Mouse (Mus musculus): ENCODE measurements around the gene Cryga. TPM values are rescaled to one million over a fixed set of nuclear protein-coding genes. Genes with fewer than 3 reads are reported as not detected.
"Not testable (repeated sequence)": the region's sequence is repeated elsewhere in the genome, so short reads cannot be mapped to it uniquely, and the experiment has no call there.

Gene Cryga
- total RNA-seq, 2 experiments from 2014 or later = not detected

GRCm38 (mm10) chr1:65107654-65108279, 4.6 kb upstream of the Cryga start:
- no peak for ATAC-seq (replicated peaks; ENCODE audit: low FRiP score, poor library complexity, severe bottlenecking)

GRCm38 (mm10) chr1:65096953-65097352, 6.2 kb downstream of the Cryga start:
- ATAC-seq (replicated peaks; ENCODE audit: low FRiP score, poor library complexity, severe bottlenecking) = no peak

DNA sequence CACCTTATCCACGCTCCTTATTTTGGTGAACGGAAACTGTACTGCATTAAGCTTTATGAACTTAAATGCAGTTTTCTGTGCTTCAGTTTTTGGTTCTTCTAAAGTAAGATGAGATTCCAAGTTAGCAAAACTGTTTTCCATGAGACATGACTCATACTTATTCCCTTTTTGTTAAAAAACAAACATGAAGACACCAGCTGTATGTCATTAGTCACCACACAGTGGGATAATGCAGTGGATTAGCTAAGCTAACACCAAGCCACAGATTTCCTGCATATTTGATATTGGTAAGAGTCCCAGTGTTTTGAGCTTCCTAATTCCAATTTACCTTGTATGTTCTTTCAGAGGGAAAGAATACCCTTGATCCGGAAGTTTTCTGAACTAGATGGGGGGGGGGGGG, 11.6 kb downstream of the Cryga start:
- ATAC-seq (replicated peaks; ENCODE audit: low FRiP score, poor library complexity, severe bottlenecking) = no peak

DNA sequence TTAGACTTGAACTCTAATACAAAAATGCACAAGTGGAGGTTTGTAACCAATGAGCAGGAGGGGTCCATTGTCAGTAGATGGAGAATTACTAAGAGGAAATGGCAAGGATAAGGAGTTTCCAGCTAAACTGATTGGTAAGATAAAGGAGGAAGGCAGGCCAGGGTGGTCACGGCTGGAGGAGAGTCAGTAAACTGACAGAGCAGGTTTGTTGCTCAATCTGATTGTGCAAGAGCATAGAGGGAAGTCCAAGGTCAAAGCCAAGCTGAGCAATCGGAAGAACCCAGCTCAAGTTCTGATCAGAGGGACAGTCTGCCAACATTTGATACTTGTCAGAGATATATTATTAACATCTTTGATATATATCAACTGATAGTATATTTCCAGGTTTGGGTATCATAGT, 12.8 kb downstream of the Cryga start:
- ATAC-seq (replicated peaks; ENCODE audit: low FRiP score, poor library complexity, severe bottlenecking) = no peak

DNA sequence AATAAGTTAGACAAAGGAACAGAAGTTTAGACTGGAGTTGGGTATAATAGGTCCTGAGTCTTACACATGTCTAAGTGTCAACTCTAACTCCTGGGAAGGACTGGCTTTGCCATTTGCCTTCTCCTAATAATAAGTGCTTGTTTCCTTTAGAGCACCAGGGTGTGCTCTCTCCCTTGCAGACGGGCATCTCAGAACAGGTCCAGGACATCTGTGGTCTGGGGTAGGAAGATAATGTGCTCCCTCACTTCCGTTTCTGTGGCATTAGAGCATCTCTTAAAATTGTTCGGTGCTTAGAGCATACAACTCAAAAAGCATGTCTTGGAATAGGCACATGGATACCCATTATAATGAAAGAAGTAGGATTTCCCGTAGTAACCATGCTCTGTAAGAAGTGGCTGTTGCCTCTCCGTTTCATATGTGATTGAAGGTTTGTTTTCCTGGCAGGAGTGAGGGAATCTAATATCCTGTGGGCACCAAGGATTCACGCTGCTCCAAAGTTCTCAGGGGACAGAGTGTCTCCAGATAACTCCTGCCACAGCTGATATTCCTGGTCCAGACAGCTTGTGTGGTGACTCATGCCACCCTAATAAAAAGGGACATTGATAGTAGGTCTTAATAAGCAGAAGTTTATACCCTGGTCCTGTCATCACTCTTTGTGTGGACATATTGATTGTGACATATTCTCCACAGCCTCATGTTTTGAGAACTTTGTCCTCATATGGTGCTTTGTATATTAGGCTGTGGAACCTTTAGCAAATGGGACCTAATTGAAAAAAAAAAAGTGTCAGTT, 14.4 kb downstream of the Cryga start:
- ATAC-seq (replicated peaks; ENCODE audit: low FRiP score, poor library complexity, severe bottlenecking) = no peak

GRCm38 (mm10) chr1:65082188-65082587, 21.0 kb downstream of the Cryga start, which contains the start of gene Crygb:
TSS of gene Crygb (minus strand) at chr1:65082288.
- ATAC-seq (replicated peaks; ENCODE audit: low FRiP score, poor library complexity, severe bottlenecking) = no peak

GRCm38 (mm10) chr1:65075607-65076006, 27.6 kb downstream of the Cryga start:
- no peak for ATAC-seq (replicated peaks; ENCODE audit: low FRiP score, poor library complexity, severe bottlenecking)

GRCm38 (mm10) chr1:65073589-65073988, 29.6 kb downstream of the Cryga start, which contains the start of gene Crygc:
TSS of gene Crygc (minus strand) at chr1:65073689.
- ATAC-seq (replicated peaks; ENCODE audit: low FRiP score, poor library complexity, severe bottlenecking) = no peak

- ATAC-seq (replicated peaks; ENCODE audit: low FRiP score, poor library complexity, severe bottlenecking) = no peak
Measured at GRCm38 (mm10) chr1:65067842-65068241, 35.3 kb downstream of the Cryga start.

DNA sequence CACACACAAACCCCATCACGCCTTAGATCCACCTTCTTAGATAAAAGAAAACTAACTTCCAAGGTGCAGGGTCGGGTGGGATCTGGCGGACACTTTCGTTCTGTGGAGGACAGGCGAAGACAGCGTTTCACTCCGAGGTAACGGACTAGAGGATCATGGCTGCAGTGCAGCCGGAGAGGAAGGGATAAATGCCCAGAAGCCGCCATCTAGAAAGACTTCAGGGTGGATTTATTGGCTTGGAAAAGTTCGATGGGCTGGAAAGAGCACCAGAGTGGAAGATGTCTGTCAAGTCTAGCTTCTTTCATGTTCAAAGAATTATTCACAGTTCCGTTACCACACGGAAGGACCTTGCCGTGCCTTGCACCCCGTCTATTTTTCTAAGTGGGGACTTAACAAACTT, 39.0 kb downstream of the Cryga start:
- ATAC-seq (replicated peaks; ENCODE audit: low FRiP score, poor library complexity, severe bottlenecking) = no peak

- no peak for ATAC-seq (replicated peaks; ENCODE audit: low FRiP score, poor library complexity, severe bottlenecking)
Measured at GRCm38 (mm10) chr1:65063352-65063751, 39.8 kb downstream of the Cryga start, which contains the start of gene Crygd. TSS of gene Crygd (minus strand) at chr1:65063452.

GRCm38 (mm10) chr1:65052140-65052539, 51.0 kb downstream of the Cryga start:
- ATAC-seq (replicated peaks; ENCODE audit: low FRiP score, poor library complexity, severe bottlenecking) = no peak

- ATAC-seq (replicated peaks; ENCODE audit: low FRiP score, poor library complexity, severe bottlenecking) = no peak
Measured at GRCm38 (mm10) chr1:65051696-65052095, 51.5 kb downstream of the Cryga start.

DNA sequence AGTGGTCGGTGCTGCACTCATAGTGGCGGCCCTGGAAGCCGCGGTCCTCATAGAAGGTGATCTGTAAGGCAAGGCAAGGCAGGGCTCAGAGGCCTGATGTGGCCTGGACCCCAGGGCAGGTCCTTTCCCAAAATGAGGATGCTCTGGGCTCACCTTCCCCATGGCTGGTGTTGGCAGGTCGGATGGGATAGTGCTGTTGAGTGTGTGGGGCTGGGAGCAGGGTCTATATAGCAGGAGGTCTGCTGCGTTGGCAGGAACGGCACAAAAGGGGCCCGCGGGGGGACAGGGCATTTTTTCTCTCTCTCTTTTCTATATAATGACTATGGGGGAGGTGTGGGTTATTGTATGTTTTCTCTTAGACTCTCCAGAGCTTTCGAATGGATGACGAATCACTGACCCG, 52.2 kb downstream of the Cryga start, which contains the start of gene Cryge:
Gene Cryge (minus strand): TSS at position 198 of the 400 bp plus-strand sequence.
- ATAC-seq (replicated peaks; ENCODE audit: low FRiP score, poor library complexity, severe bottlenecking) = not testable (repeated sequence)

Other genes starting within 250 kb of the Cryga start
- 6.5 and 7.5 TPM in 2 replicates for gene Plekhm3, start 146.5 kb downstream of the Cryga start, total RNA-seq (2015; ENCODE audit: low replicate concordance)
- 3.7 and 7.4 TPM in 2 replicates for gene Plekhm3, start 146.5 kb downstream of the Cryga start, total RNA-seq (2017; ENCODE audit: low replicate concordance)
- gene Akr1cl, start 70.6 kb downstream of the Cryga start, total RNA-seq (2015; ENCODE audit: low replicate concordance) = not detected in 2 replicates
- not detected in 2 replicates for gene Akr1cl, start 70.6 kb downstream of the Cryga start, total RNA-seq (2017; ENCODE audit: low replicate concordance)
- gene Cryge, start 52.2 kb downstream of the Cryga start, total RNA-seq (2015; ENCODE audit: low replicate concordance) = not detected in 2 replicates
- gene Cryge, start 52.2 kb downstream of the Cryga start, total RNA-seq (2017; ENCODE audit: low replicate concordance) = not detected in 2 replicates
- not detected in 2 replicates for gene Crygd, start 39.9 kb downstream of the Cryga start, total RNA-seq (2015; ENCODE audit: low replicate concordance)
- not detected in 2 replicates for gene Crygd, start 39.9 kb downstream of the Cryga start, total RNA-seq (2017; ENCODE audit: low replicate concordance)
- gene Crygc, start 29.7 kb downstream of the Cryga start, total RNA-seq (2015; ENCODE audit: low replicate concordance) = not detected in 2 replicates
- gene Crygc, start 29.7 kb downstream of the Cryga start, total RNA-seq (2017; ENCODE audit: low replicate concordance) = not detected in 2 replicates
- gene Crygb, start 21.1 kb downstream of the Cryga start, total RNA-seq (2015; ENCODE audit: low replicate concordance) = not detected in 2 replicates
- gene Crygb, start 21.1 kb downstream of the Cryga start, total RNA-seq (2017; ENCODE audit: low replicate concordance) = not detected in 2 replicates
- gene Gm28845, start 16.2 kb upstream of the Cryga start, total RNA-seq (2015; ENCODE audit: low replicate concordance) = not detected in 2 replicates
- gene Gm28845, start 16.2 kb upstream of the Cryga start, total RNA-seq (2017; ENCODE audit: low replicate concordance) = 1.3 TPM in 1 of 2 replicates, not detected in the other
- 1.7 TPM in 1 of 2 replicates, not detected in the other for gene D630023F18Rik, start 19.8 kb upstream of the Cryga start, total RNA-seq (2015; ENCODE audit: low replicate concordance)
- not detected in 2 replicates for gene D630023F18Rik, start 19.8 kb upstream of the Cryga start, total RNA-seq (2017; ENCODE audit: low replicate concordance)
- 22.4 and 30.6 TPM in 2 replicates for gene Idh1, start 83.1 kb upstream of the Cryga start, total RNA-seq (2015; ENCODE audit: low replicate concordance)
- 37.5 and 40.2 TPM in 2 replicates for gene Idh1, start 83.1 kb upstream of the Cryga start, total RNA-seq (2017; ENCODE audit: low replicate concordance)
- gene Pikfyve, start 83.3 kb upstream of the Cryga start, total RNA-seq (2015; ENCODE audit: low replicate concordance) = 9.4 and 12.5 TPM in 2 replicates
- 11.0 and 14.8 TPM in 2 replicates for gene Pikfyve, start 83.3 kb upstream of the Cryga start, total RNA-seq (2017; ENCODE audit: low replicate concordance)
- gene Pth2r, start 178.7 kb upstream of the Cryga start, total RNA-seq (2015; ENCODE audit: low replicate concordance) = not detected in 2 replicates
- not detected in 2 replicates for gene Pth2r, start 178.7 kb upstream of the Cryga start, total RNA-seq (2017; ENCODE audit: low replicate concordance)

All from erythroblast, adult 5-6 weeks (primary cell).